8 mouse cellular contexts compared by ENCODE assay signal in the genomic region with DNA sequence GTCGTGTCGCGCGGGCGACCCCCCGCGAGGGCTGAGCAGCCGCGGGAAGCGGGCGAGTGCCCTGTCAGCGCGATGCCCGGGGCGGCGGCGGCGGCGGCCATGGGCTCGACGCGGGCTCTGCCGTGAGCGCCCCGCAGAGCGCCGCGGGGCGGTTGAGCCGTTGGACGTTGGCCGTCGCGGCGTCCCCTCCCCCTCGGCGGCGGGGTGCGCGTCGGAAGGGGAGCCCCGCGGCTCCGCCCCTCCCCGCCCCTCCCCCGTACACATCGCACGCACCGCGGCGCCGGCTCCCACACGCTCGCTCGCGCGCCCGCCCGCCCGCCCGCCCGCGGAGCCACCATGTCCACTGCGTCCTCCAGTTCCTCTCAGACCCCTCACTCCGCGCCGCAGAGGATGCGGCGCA. TPM values are rescaled to one million over a fixed set of nuclear protein-coding genes. Genes with fewer than 3 reads are reported as not detected.
A peak's percentile ranks its signal among the peaks of the same experiment; 100 is the strongest.
DNase-seq lines count a peak whose midpoint lies in the region; ATAC-seq lines count a peak whose summit lies in the region.

A gene (plus strand): TSS at position 50 of the 400 bp plus-strand sequence.

- peak within 1 kb of the TSS; percentile 98 for H3K4me2 ChIP-seq in liver, embryonic 15.5 days

- H3K27ac ChIP-seq in liver, embryonic 15.5 days (replicated peaks), result peak within 1 kb of the TSS; percentile 98

- ATAC-seq in liver, embryonic 15.5 days (ENCODE audit: insufficient read depth), result peak; percentile 80

- H3K36me3 ChIP-seq in liver, embryonic 15.5 days (replicated peaks), result 0 out of 2 replicates have a peak, but pooled peaks cover 3% of the 10 kb centered on the region

- H3K9me3 ChIP-seq in liver, embryonic 15.5 days (replicated peaks), result no peaks in the 10 kb centered on the region

- peak within 1 kb of the TSS; percentile 94 for H3K4me3 ChIP-seq in liver, embryonic 15.5 days (replicated peaks)

- H3K27me3 ChIP-seq in liver, embryonic 15.5 days, result no peaks in the 10 kb centered on the region

- H3K9ac ChIP-seq in liver, embryonic 15.5 days, result peak within 1 kb of the TSS; percentile 97

- peaks cover 31% of the 10 kb centered on the region for H3K4me1 ChIP-seq in liver, embryonic 15.5 days (replicated peaks)

- WGBS in liver, embryonic 15.5 days (ENCODE audit: insufficient replicate concordance), result 0% methylated on average over 37 of the region's 69 CpGs

- peak; percentile 69 for DNase-seq in urinary bladder, postnatal 14 days (ENCODE audit: low spot score)
- DNase-seq in urinary bladder, adult 2 months (ENCODE audit: low spot score), result no peak
- peak; percentile 88 for DNase-seq in embryo, embryonic 11 days
- DNase-seq in heart, adult 8-10 months (ENCODE audit: low spot score), result peak; percentile 28
- DNase-seq in kidney, postnatal 10 days, result peak; percentile 88
- peak; percentile 82 for DNase-seq in neural tube, embryonic 10.5 days (ENCODE audit: extremely low spot score, low spot score)
- DNase-seq in telencephalon, adult 2 months (ENCODE audit: low read depth, low spot score), result peak; percentile 29

RNA-seq across cellular contexts. Expression of the gene that starts here (rescaled TPM):
- polyA plus RNA-seq in urinary bladder, adult 2 months (2012; rRNA removed), result 3.6 and 4.2 TPM in 2 replicates
- total RNA-seq in heart, adult 8-10 months (2022), result 1 to 10 TPM; 7.1 to 8.2 (median 7.7) TPM
- polyA plus RNA-seq in liver, embryonic 15.5 days (2015; fragmentation: Nextera tagmentation; extraction: Ambion mirVana), result 1.1 and 1.5 TPM in 2 replicates
